Mouse (Mus musculus) stomach, postnatal 0 days (tissue): ENCODE data around the gene Trim16.

Source experiments
- CTCF ChIP-seq: IDR thresholded peaks from 2 replicates; pipeline ENCODE4 v1.5.1; 2016; ENCODE audit warnings: antibody characterized with exemption, low read depth, mild to moderate bottlenecking, moderate library complexity
- EP300 ChIP-seq: optimal IDR thresholded peaks from 2 replicates; pipeline ENCODE3; 2016; ENCODE audit warnings: antibody characterized with exemption

GRCm38 (mm10) chr11:62876445-62876844, 56.4 kb downstream of the Trim16 start:
- no peak for TF ChIP-seq CTCF
- TF ChIP-seq EP300, result no peak
